Mouse (Mus musculus): ENCODE data around the gene Grik2. TPM values are rescaled to one million over a fixed set of nuclear protein-coding genes. Genes with fewer than 3 reads are reported as not detected.

Grik2 gene
- polyA plus RNA-seq, 1 experiment from 2014 or later = 29.2 TPM

DNA sequence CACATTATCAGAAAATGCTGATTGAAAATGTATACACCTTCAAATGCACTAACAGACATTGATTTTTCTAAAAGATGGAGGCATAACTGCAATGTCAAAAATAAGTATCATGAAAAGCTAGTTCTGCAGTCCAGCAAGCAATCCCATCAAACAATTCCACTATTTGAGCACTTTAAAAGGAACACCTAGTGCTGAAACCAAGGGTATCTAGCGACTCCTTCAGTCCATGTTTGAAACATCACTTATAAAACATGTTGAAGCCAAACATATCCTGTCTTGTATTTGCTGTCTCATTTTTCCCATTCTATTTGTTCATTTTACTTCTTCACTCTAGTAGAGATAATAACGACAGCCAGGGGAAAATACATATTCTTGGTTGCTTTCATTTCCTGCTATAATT, 3.7 kb downstream of the Grik2 start:
- peaks cover 17% of the 10 kb centered on the region for H3K4me1 ChIP-seq (ENCODE audit: control insufficient read depth, insufficient read depth, low read depth, low read length)
- ATAC-seq = no peak
- WGBS = 15% methylated on average over 2 of the region's 2 CpGs
- peak overlapping the region; percentile 46 for H3K4me2 ChIP-seq (ENCODE audit: low read length)
- peak overlapping the region; percentile 35; the same call in 1 of the 2 replicates for H3K4me3 ChIP-seq (ENCODE audit: low read length)
- H3K27ac ChIP-seq (ENCODE audit: low read depth, low read length) = no peak overlapping the region
- H3K36me3 ChIP-seq (ENCODE audit: control insufficient read depth, insufficient read depth, low read length) = no peaks in the 10 kb centered on the region
- H3K9ac ChIP-seq (ENCODE audit: low read depth, low read length) = no peak overlapping the region
- no peaks in the 10 kb centered on the region for H3K27me3 ChIP-seq (replicated peaks; ENCODE audit: control insufficient read depth, insufficient read depth, low read length)
- no peaks in the 10 kb centered on the region for H3K9me3 ChIP-seq (ENCODE audit: control insufficient read depth, low read length)

- Histone ChIP-seq H3K9me3 (ENCODE audit: control insufficient read depth, low read length) (no peaks in the 10 kb centered on the region), H3K36me3 (ENCODE audit: control insufficient read depth, insufficient read depth, low read length) (no peaks in the 10 kb centered on the region), H3K27ac (ENCODE audit: low read depth, low read length) (peak overlapping the region; percentile 75), H3K4me2 (ENCODE audit: low read length) (peak overlapping the region; percentile 84), H3K27me3 (replicated peaks; ENCODE audit: control insufficient read depth, insufficient read depth, low read length) (no peaks in the 10 kb centered on the region), H3K4me1 (ENCODE audit: control insufficient read depth, insufficient read depth, low read depth, low read length) (peaks cover 11% of the 10 kb centered on the region), H3K4me3 (ENCODE audit: low read length) (peak overlapping the region; percentile 63), H3K9ac (ENCODE audit: low read depth, low read length) (peak overlapping the region; percentile 72)
- WGBS = under 1% methylated on average over 44 of the region's 44 CpGs
- peak; percentile 74 for ATAC-seq
These were observed 5.5 kb downstream of the Grik2 start for GRCm38 (mm10) chr10:49782741-49783691.

DNA sequence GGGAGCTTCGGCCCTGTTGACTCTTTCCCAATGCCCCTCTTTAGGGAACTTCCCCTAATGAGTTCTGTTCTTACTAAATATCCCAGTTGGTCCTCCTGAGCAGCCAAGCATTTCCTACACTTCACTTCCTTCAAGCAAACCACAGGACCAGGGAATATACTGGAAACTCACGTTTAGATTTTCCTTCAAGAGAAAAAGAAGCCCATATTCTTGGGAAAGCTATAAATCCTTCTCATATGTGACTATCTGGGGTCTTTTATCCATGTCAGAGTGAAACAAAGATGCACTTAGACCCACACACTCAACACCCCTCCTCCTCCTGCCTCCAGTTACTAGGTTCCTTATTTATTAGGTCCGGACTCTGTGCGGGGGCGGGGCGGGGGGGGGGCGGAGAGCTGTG, 6.5 kb downstream of the Grik2 start:
- Histone ChIP-seq H3K4me3 (ENCODE audit: low read length) (peak overlapping the region; percentile 63), H3K36me3 (ENCODE audit: control insufficient read depth, insufficient read depth, low read length) (no peaks in the 10 kb centered on the region), H3K4me2 (ENCODE audit: low read length) (peak overlapping the region; percentile 84), H3K27ac (ENCODE audit: low read depth, low read length) (peak overlapping the region; percentile 75), H3K9ac (ENCODE audit: low read depth, low read length) (peak overlapping the region; percentile 72), H3K9me3 (ENCODE audit: control insufficient read depth, low read length) (no peaks in the 10 kb centered on the region), H3K27me3 (replicated peaks; ENCODE audit: control insufficient read depth, insufficient read depth, low read length) (no peaks in the 10 kb centered on the region), H3K4me1 (ENCODE audit: control insufficient read depth, insufficient read depth, low read depth, low read length) (peaks cover 11% of the 10 kb centered on the region)
- 4% methylated on average over 7 of the region's 7 CpGs for WGBS
- ATAC-seq = no peak

- Histone ChIP-seq H3K4me3 (ENCODE audit: low read length) (no peak overlapping the region), H3K36me3 (ENCODE audit: control insufficient read depth, insufficient read depth, low read length) (no peaks in the 10 kb centered on the region), H3K27me3 (replicated peaks; ENCODE audit: control insufficient read depth, insufficient read depth, low read length) (no peaks in the 10 kb centered on the region), H3K4me1 (ENCODE audit: control insufficient read depth, insufficient read depth, low read depth, low read length) (peaks cover 11% of the 10 kb centered on the region), H3K9ac (ENCODE audit: low read depth, low read length) (no peak overlapping the region), H3K27ac (ENCODE audit: low read depth, low read length) (no peak overlapping the region), H3K9me3 (ENCODE audit: control insufficient read depth, low read length) (no peaks in the 10 kb centered on the region), H3K4me2 (ENCODE audit: low read length) (peak overlapping the region; percentile 11)
- 75% methylated on average over 2 of the region's 2 CpGs for WGBS
- ATAC-seq = no peak
These were observed 8.1 kb downstream of the Grik2 start for GRCm38 (mm10) chr10:49780430-49780829.

DNA sequence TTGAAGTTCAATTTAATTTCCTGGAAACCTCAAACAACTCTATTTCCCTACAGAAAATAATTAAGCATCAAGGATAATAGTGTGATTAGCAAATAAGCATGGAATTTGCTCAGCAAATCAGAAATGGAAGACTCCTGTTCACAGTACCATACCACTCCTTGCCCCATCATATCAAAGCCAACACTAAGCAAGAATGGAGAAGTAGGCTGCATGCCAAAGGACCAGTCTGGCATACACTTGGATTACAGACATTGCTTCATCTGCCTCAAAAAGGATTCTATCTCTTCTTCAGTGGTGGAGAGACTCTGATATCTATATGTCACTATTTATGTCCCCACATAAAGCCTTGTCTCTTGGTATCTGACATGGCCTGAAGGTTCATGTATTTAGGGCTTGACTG, 19.7 kb downstream of the Grik2 start:
- no peak overlapping the region for H3K27ac ChIP-seq (ENCODE audit: low read depth, low read length)
- H3K9me3 ChIP-seq (ENCODE audit: control insufficient read depth, low read length) = no peaks in the 10 kb centered on the region
- no peak overlapping the region for H3K4me3 ChIP-seq (ENCODE audit: low read length)
- no peaks in the 10 kb centered on the region for H3K36me3 ChIP-seq (ENCODE audit: control insufficient read depth, insufficient read depth, low read length)
- no peak overlapping the region for H3K4me2 ChIP-seq (ENCODE audit: low read length)
- peak; percentile 42; the same call in 1 of the 2 replicates for ATAC-seq
- no peaks in the 10 kb centered on the region for H3K27me3 ChIP-seq (replicated peaks; ENCODE audit: control insufficient read depth, insufficient read depth, low read length)
- H3K4me1 ChIP-seq (ENCODE audit: control insufficient read depth, insufficient read depth, low read depth, low read length) = no peaks in the 10 kb centered on the region
- no peak overlapping the region for H3K9ac ChIP-seq (ENCODE audit: low read depth, low read length)

GRCm38 (mm10) chr10:49767556-49767955, 21.0 kb downstream of the Grik2 start:
- 59% methylated on average over 2 of the region's 2 CpGs for WGBS
- no peak overlapping the region for H3K4me3 ChIP-seq (ENCODE audit: low read length)
- H3K27ac ChIP-seq (ENCODE audit: low read depth, low read length) = no peak overlapping the region
- H3K9me3 ChIP-seq (ENCODE audit: control insufficient read depth, low read length) = no peaks in the 10 kb centered on the region
- no peaks in the 10 kb centered on the region for H3K36me3 ChIP-seq (ENCODE audit: control insufficient read depth, insufficient read depth, low read length)
- no peak for ATAC-seq
- no peak overlapping the region for H3K9ac ChIP-seq (ENCODE audit: low read depth, low read length)
- H3K27me3 ChIP-seq (replicated peaks; ENCODE audit: control insufficient read depth, insufficient read depth, low read length) = no peaks in the 10 kb centered on the region
- H3K4me2 ChIP-seq (ENCODE audit: low read length) = no peak overlapping the region
- no peaks in the 10 kb centered on the region for H3K4me1 ChIP-seq (ENCODE audit: control insufficient read depth, insufficient read depth, low read depth, low read length)

DNA sequence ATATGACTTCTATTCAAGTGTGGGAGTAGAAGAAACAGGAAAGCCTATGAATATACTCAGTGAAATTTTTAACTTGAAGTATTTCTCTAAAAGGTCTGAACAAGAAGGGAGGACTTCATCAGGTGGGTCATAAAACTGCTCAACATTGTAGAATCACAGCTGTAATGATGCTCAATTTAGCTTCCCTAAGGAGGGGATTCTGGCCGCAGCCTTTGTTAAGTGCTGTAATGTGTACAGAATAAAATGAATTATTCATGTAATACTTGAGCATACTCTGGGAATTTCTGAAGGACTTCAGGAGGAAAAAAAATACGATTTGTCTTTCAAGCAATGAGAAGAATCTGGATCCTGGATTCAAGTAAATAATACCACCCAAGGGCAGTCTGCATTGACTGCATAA, 26.0 kb downstream of the Grik2 start:
- no peak for ATAC-seq
- H3K27ac ChIP-seq (ENCODE audit: low read depth, low read length) = no peak overlapping the region
- 33% methylated on average over 2 of the region's 2 CpGs for WGBS
- no peak overlapping the region for H3K4me3 ChIP-seq (ENCODE audit: low read length)
- H3K9ac ChIP-seq (ENCODE audit: low read depth, low read length) = no peak overlapping the region
- H3K4me1 ChIP-seq (ENCODE audit: control insufficient read depth, insufficient read depth, low read depth, low read length) = no peaks in the 10 kb centered on the region
- H3K36me3 ChIP-seq (ENCODE audit: control insufficient read depth, insufficient read depth, low read length) = no peaks in the 10 kb centered on the region
- H3K4me2 ChIP-seq (ENCODE audit: low read length) = no peak overlapping the region
- no peaks in the 10 kb centered on the region for H3K27me3 ChIP-seq (replicated peaks; ENCODE audit: control insufficient read depth, insufficient read depth, low read length)
- H3K9me3 ChIP-seq (ENCODE audit: control insufficient read depth, low read length) = no peaks in the 10 kb centered on the region

DNA sequence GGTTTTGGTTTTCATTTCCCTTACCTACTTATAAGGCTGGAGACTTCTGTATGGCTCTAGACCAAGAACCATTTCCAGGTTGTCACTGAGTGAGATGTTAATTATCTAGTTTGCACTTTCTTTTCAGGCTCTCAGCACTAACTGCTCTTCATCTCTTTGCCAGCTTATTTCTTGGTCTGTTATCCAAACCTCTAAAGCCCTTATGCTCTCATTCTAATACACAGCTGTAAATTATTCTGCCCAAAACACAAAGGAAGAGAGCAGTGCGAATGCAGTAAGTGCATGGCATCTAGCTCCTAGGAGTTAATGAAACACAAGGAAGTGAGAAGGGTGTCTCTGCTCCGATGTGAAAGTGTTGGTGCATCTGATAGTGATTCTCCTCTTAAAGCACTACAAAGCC, 36.8 kb downstream of the Grik2 start:
- Histone ChIP-seq H3K27me3 (replicated peaks; ENCODE audit: control insufficient read depth, insufficient read depth, low read length) (no peaks in the 10 kb centered on the region), H3K9me3 (ENCODE audit: control insufficient read depth, low read length) (no peaks in the 10 kb centered on the region), H3K36me3 (ENCODE audit: control insufficient read depth, insufficient read depth, low read length) (no peaks in the 10 kb centered on the region), H3K4me2 (ENCODE audit: low read length) (no peak overlapping the region), H3K27ac (ENCODE audit: low read depth, low read length) (no peak overlapping the region), H3K4me1 (ENCODE audit: control insufficient read depth, insufficient read depth, low read depth, low read length) (no peaks in the 10 kb centered on the region), H3K9ac (ENCODE audit: low read depth, low read length) (no peak overlapping the region), H3K4me3 (ENCODE audit: low read length) (no peak overlapping the region)
- no peak for ATAC-seq
- WGBS = 63% methylated on average over 2 of the region's 2 CpGs

GRCm38 (mm10) chr10:49731841-49732240, 56.7 kb downstream of the Grik2 start:
- Histone ChIP-seq H3K4me3 (ENCODE audit: low read length) (no peak overlapping the region), H3K4me1 (ENCODE audit: control insufficient read depth, insufficient read depth, low read depth, low read length) (no peaks in the 10 kb centered on the region), H3K27ac (ENCODE audit: low read depth, low read length) (no peak overlapping the region), H3K4me2 (ENCODE audit: low read length) (no peak overlapping the region), H3K9me3 (ENCODE audit: control insufficient read depth, low read length) (no peaks in the 10 kb centered on the region), H3K27me3 (replicated peaks; ENCODE audit: control insufficient read depth, insufficient read depth, low read length) (no peaks in the 10 kb centered on the region), H3K36me3 (ENCODE audit: control insufficient read depth, insufficient read depth, low read length) (no peaks in the 10 kb centered on the region), H3K9ac (ENCODE audit: low read depth, low read length) (no peak overlapping the region)
- ATAC-seq = no peak
- WGBS = 56% methylated on average over 2 of the region's 2 CpGs

All from hindbrain, embryonic 16.5 days (tissue).